Mouse (Mus musculus): ENCODE data around the gene Ebna1bp2.

Ebna1bp2 gene

DNA sequence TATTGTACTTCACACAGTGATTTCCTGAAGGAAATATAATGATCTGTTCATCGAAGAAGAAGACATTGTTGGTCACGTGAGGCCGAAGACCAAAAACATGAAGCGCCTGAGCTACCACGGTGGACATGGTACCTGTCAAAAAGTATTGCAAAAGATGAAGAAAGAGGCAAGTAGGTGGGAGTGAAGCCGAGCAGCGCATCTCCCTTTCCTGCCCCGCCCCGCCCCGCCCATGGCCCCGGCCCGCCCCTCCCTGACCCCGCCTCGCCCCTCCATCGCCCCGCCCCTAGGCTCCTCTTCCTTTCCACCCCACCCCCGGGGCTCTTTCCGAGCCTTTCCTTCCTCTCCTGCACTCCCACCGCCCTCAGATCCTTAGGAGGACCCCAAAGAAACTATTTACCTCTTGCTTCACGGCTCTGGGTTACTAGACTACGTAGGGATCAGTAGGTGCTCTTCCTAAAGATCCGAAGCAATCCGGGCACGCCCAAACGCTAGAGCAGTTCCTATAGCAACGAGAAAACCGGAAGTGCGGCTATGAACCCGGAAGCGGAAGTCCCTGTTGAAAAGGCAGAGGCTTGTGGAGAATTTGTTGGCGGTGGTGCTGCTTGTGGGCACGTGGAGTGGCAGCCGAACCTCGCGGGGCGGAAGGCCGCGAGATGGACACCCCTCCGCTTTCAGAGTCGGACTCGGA lies at the start of gene Ebna1bp2, which contains the start of gene Cfap57:
Ebna1bp2 (plus strand) TSS at position 521 of the 688 bp plus-strand sequence.
Cfap57 (minus strand) TSS at position 499 of the 688 bp plus-strand sequence.
- peak; percentile 94 to 96 for DNase-seq (ENCODE audit: low spot score in 2 of 2)

DNA sequence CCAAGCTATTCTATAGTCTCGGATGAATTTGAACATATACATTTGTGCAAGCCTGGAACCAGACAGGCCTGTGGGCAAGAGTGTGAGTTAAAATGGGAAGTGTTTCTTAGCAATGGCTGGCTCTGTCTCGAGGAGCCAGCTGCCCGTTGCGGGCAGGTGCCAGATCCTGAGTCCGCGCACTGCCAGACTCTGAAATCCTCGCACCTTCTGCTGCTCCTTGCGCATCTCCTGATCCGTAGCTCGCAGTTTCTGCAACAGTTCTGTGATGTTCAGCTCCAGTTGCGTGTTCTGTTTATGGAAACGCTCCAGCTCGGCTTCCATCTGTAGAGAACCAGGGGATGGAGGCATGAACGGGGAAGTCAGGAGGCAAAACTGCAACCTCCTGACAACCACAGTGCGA lies 49.2 kb upstream of the Ebna1bp2 start:
- peak; percentile 81 to 91 for DNase-seq (ENCODE audit: low spot score in 2 of 2)

DNA sequence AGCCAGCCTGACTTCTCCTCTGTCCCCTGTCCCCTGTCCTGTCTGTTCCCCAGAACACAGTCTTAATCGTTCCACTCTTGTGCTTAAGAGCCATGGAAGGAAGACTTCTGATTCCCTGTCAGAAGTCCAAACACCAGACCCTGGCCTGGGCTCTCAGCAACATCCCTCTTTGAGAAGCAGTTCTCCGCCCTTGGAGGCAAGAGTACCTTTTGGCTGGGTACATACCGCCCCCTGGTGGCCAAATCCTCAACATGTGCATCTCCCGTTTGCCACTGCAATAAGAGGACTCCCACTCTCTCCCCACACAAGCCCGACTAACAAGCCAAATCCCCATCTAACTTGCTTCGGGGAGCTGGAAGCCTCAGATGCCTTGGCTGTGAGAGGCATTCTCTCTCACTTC lies 44.5 kb upstream of the Ebna1bp2 start:
- peak; percentile 87 to 94 for DNase-seq (ENCODE audit: low spot score in 2 of 2)

GRCm38 (mm10) chr4:118579313-118579712 lies 41.3 kb upstream of the Ebna1bp2 start:
- DNase-seq (ENCODE audit: low spot score in 2 of 2): peak in 1 of 2 experiments; percentile 46

DNA sequence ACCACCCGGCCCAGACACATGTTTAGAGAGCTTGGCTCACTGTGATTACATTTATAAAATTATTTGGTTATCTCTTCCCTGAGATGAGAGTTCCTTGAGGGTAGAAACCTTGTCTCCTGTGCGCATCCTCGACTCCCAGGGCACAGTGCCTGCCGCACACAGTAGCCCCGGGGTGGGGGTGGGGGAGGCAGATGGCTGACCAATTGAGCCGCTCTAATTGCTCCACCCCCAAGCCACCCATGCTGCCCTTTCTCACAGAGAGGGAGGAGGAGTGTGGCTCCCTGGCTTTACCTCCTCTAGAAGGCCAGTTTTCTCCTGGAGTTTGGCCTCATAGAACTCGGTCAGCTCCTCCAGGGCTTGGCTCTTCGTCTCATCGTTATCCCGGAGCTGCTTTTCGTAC lies 39.1 kb upstream of the Ebna1bp2 start:
- DNase-seq (ENCODE audit: low spot score in 2 of 2): no peak

GRCm38 (mm10) chr4:118582629-118583028 lies 38.0 kb upstream of the Ebna1bp2 start:
- DNase-seq (ENCODE audit: low spot score in 2 of 2): no peak

DNA sequence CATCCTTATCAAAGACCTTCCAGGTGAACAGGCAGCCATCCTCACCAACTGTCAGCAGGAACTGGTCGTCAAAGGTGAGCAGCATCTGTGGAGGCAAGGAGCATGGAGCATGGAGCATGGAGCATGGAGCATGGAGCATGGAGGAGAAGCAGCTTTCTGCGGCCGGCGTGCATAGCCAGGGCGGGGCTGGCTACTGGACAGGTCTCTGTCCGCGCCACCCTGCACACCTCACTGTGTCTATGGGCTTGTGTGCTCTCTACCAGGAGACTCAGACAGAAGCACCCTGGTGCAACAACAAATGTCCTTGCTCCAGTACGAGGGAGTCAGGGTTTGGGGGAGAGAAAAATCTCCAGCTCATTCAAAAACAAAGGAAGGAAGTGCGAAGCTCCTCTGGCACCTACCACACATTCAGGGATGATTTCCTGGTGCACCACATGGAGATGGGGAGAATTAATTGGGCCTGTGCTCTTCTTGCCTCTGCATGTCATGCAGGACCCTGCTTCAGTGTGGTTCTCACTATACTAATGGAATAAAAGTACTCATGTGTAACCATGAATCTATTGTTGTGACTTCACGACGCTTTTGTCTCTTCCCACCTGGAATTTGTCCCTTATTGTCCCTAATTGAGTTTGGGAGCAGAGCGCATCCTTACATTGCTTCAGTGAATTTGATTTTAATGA lies 31.4 kb upstream of the Ebna1bp2 start:
- no peak for DNase-seq (ENCODE audit: low spot score in 2 of 2)

DNA sequence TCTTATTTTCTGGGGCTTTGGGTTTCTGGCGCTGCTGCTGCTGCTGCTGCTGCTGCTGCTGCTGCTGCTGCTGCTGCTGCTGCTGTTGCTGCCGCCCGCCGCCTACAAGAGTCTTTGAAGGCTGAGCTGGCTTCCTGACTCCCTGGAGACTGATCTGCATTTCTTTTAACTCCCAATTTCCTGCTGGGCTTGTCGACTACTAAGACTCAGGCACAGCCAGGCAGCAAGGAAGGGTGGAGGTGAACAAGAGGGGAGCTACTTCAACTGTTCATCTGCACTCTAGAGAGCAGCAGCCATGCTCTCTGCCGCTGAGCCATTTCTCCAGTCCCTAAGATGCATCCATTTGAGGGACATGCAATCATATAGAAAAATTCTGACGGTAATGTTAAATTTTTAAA lies 30.9 kb upstream of the Ebna1bp2 start:
- DNase-seq (ENCODE audit: low spot score in 2 of 2): no peak

DNA sequence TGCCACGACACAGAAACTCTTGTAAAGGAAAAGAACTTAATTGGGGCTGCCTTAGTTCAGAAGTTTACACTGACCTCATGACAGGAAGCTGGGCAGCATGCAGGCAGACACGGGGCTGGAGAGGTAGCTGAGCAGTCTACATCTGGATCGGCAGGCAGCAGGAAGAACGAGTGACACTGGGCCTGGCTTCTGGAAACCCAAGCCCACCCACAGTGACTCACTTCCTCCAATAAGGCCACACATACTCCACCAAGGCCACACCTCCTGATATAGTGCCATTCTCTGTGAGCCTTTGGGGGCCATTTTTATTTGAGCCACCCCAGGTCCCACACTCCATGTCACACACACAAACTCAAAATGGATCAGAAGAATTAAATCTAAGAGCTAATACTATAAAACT lies 16.5 kb upstream of the Ebna1bp2 start:
- DNase-seq (ENCODE audit: low spot score in 2 of 2): no peak

- DNase-seq (ENCODE audit: low spot score in 2 of 2): no peak
Measured at GRCm38 (mm10) chr4:118609836-118610235, 10.8 kb upstream of the Ebna1bp2 start.

GRCm38 (mm10) chr4:118612619-118613018 lies 8.0 kb upstream of the Ebna1bp2 start:
- DNase-seq (ENCODE audit: low spot score in 2 of 2): peak; percentile 27 to 32

GRCm38 (mm10) chr4:118615412-118615811 lies 5.2 kb upstream of the Ebna1bp2 start:
- peak in 1 of 2 experiments; percentile 25 for DNase-seq (ENCODE audit: low spot score in 2 of 2)

GRCm38 (mm10) chr4:118620967-118621320 lies 345 bp downstream of the Ebna1bp2 start:
- peak in 1 of 2 experiments; percentile 52 for DNase-seq (ENCODE audit: low spot score in 2 of 2)

GRCm38 (mm10) chr4:118621781-118622180 lies 1.2 kb downstream of the Ebna1bp2 start:
- DNase-seq (ENCODE audit: low spot score in 2 of 2): no peak

- no peak for DNase-seq (ENCODE audit: low spot score in 2 of 2)
Measured at GRCm38 (mm10) chr4:118630261-118630660, 9.7 kb downstream of the Ebna1bp2 start.

DNA sequence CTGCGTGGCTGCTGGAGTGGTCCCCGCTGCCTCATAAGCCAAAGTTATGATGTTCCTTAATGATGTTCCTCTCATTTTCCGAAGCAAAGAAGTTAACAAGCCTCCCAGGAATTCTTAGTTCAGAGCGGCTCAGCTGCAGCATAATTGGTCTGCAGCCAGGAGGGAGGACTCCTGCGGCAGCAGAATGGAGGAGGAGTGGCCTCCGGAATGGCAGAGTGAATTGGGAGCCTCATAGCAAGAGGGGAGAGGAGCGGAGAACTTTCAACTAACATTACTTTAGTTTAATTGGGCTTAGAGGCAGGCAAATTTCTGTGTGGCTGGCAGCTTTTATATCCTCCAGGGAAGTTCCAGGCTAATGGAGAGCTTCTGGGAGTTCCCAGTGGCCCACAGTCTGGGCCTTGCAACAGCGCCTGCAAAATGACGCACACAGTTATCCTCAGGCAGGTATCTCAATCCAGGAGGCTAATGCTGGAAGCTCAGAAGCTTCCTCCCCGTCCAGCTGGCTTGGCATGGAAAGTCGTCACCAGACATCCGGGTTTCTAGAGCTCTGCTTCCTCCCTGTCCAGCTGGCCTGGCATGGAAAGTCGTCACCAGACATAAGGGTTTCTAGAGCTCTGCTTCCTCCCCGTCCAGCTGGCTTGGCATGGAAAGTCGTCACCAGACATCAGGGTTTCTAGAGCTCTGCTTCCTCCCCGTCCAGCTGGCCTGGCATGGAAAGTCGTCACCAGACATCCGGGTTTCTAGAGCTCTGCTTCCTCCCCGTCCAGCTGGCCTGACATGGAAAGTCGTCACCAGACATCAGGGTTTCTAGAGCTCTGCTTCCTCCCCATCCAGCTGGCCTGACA lies 22.0 kb downstream of the Ebna1bp2 start:
- peak; percentile 39 to 59 for DNase-seq (ENCODE audit: low spot score in 2 of 2)

DNA sequence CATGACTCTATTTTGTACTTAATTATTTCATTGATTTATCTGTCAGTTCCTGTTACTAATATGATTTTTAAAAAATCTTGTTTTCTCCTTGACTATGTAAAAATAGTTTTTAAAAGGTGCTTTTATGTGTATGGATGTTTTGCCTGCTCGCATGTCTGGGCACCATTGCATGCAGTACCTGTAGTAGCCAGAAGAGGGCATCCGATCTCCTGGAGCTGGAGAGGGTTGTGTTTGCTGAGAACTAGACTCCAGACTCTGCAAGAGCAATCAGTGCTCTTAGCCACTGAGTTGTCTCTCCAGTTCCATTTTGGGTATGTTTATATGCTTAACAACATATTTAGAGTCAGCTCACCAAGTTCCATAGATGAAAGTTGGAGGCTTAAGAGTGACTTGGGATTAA lies 24.6 kb downstream of the Ebna1bp2 start:
- DNase-seq (ENCODE audit: low spot score in 2 of 2): peak in 1 of 2 experiments; percentile 44

- no peak for DNase-seq (ENCODE audit: low spot score in 2 of 2)
Measured at GRCm38 (mm10) chr4:118658652-118659051, 38.1 kb downstream of the Ebna1bp2 start, which contains the start of gene Olfr62. Olfr62 (plus strand) TSS chr4:118658952.

Measured in right cerebral cortex, postnatal 10 days (tissue).